Comparison of ENCODE assay signal across 25 mouse cellular contexts in genomic region chr6:54708646-54709045, GRCm38 (mm10). TPM values are rescaled to one million over a fixed set of nuclear protein-coding genes. Genes with fewer than 3 reads are reported as not detected.
A peak's percentile ranks its signal among the peaks of the same experiment; 100 is the strongest.
DNase-seq lines count a peak whose midpoint lies in the region; ATAC-seq and TF ChIP-seq lines count a peak whose summit lies in the region.
"Had no signal": no experiment of that assay in that cellular context is flagged by ENCODE, and none has a peak within 500 bp of the region (broad histone marks: within the 10 kb centered on the region; RNA-seq: fewer than 3 reads in every experiment).

No protein-coding gene starts in this region.

- peaks cover 2% of the 10 kb centered on the region for H3K9me3 ChIP-seq in ES-Bruce4 (replicated peaks; ENCODE audit: control insufficient read depth, insufficient read depth, low read length, poor library complexity, severe bottlenecking)
- H3K9me3 ChIP-seq: embryonic facial prominence, embryonic 12.5 days; forebrain, embryonic 15.5 days; G1E had no signal

- H3K27ac ChIP-seq in ES-Bruce4 (ENCODE audit: insufficient read depth, low read length) = peak overlapping the region; percentile 86
- H3K27ac ChIP-seq: embryonic facial prominence, embryonic 10.5 days; embryonic facial prominence, embryonic 12.5 days; forebrain, embryonic 13.5 days; forebrain, embryonic 15.5 days had no signal

- no peak overlapping the region for H3K4me3 ChIP-seq in ES-Bruce4 (ENCODE audit: low read depth, low read length)
- H3K4me3 ChIP-seq: embryonic facial prominence, embryonic 10.5 days; embryonic facial prominence, embryonic 12.5 days; forebrain, embryonic 13.5 days; forebrain, embryonic 15.5 days had no signal

- no peak for TF ChIP-seq POLR2A in ES-Bruce4 (IDR thresholded peaks at IDR 0.05; ENCODE audit: insufficient read depth, low read length)

- no peaks in the 10 kb centered on the region for H3K27me3 ChIP-seq in ES-Bruce4 (ENCODE audit: control insufficient read depth, insufficient read depth, low read length, poor library complexity, severe bottlenecking)
- H3K27me3 ChIP-seq: CH12.LX; forebrain, embryonic 13.5 days; forebrain, embryonic 15.5 days; Patski had no signal

- H3K9ac ChIP-seq in ES-Bruce4 (ENCODE audit: low read depth, poor library complexity, severe bottlenecking) = no peak overlapping the region
- H3K9ac ChIP-seq: embryonic facial prominence, embryonic 12.5 days; forebrain, embryonic 13.5 days; forebrain, embryonic 15.5 days; forebrain, postnatal 0 days had no signal

- no peaks in the 10 kb centered on the region for H3K36me3 ChIP-seq in ES-Bruce4 (ENCODE audit: control insufficient read depth, insufficient read depth, low read length, poor library complexity, severe bottlenecking)
- H3K36me3 ChIP-seq: embryonic facial prominence, embryonic 10.5 days; embryonic facial prominence, embryonic 12.5 days; forebrain, embryonic 15.5 days; G1E had no signal

- DNase-seq in 416B (ENCODE audit: low read depth) = peak; percentile 65
- DNase-seq in R1 (ENCODE audit: low read depth, low spot score) = peak; percentile 94
- no peak for DNase-seq in cerebellum, adult 11 months
- no peak for DNase-seq in spleen, postnatal 14 days (ENCODE audit: low spot score in 2 of 2)
- no peak for DNase-seq in lung, postnatal 14 days
- DNase-seq: adrenal gland, adult 8-10 months; adrenal gland, postnatal 14 days; adrenal gland, postnatal 36 days; B cell, adult 2 months; cerebellum, adult 2 months; cerebellum, adult 9-10 months; cerebellum, postnatal 10 days; cerebellum, postnatal 25 days; forebrain, postnatal 0 days had no signal

- ATAC-seq in granulocyte monocyte progenitor cell, adult 5-6 weeks (replicated peaks; ENCODE audit: poor library complexity, severe bottlenecking) = peak; percentile 46; the same call in 1 of the 2 replicates
- ATAC-seq: activated CD4-positive, CD25-positive, alpha-beta regulatory T cell, adult 4 months; CD4-positive, CD25-positive, alpha-beta regulatory T cell, adult 4 months; forebrain, embryonic 13.5 days; forebrain, embryonic 15.5 days; forebrain, postnatal 0 days; Patski had no signal

- TF ChIP-seq EP300 in ES-Bruce4 (IDR thresholded peaks at IDR 0.05; ENCODE audit: insufficient read depth, low read depth, low read length) = no peak

- TF ChIP-seq CTCF in ES-Bruce4 (IDR thresholded peaks at IDR 0.05; ENCODE audit: low read depth, low read length) = no peak

- peaks cover 5% of the 10 kb centered on the region for H3K4me1 ChIP-seq in ES-Bruce4 (ENCODE audit: control insufficient read depth, insufficient read depth, low read length)

RNA-seq across cellular contexts. Expression of gene Mturn, which starts 27.2 kb away (rescaled TPM):
- 3.8 and 4.8 TPM in 2 replicates for polyA plus RNA-seq in ES-Bruce4 (2011; ENCODE audit: insufficient read depth, insufficient read length, low read depth, missing spikeins)
- 0.04 TPM in 1 of 2 replicates, not detected in the other for total RNA-seq in granulocyte monocyte progenitor cell, adult 5-6 weeks (2014; fragmentation: Nextera tagmentation)
- 0.13 TPM in 1 of 2 replicates, not detected in the other for total RNA-seq in granulocyte monocyte progenitor cell, adult 5-6 weeks (2017)

Comparison
In these comparisons a context has a peak if more than half of its experiments do, and no peak if none do; other contexts are left out.
1. DNase-seq: peak in 416B (single experiment) and R1 (single experiment); none in cerebellum, adult 11 months (single experiment), spleen, postnatal 14 days (0 of 2) and lung, postnatal 14 days (single experiment).